Mouse (Mus musculus): ENCODE results near the gene Zfp92. TPM values are rescaled to one million over a fixed set of nuclear protein-coding genes. Genes with fewer than 3 reads are reported as not detected.

Zfp92 gene
- total RNA-seq, 2 experiments from 2014 or later = 2.1 to 2.9 TPM

- no peak for DNase-seq
Observed at GRCm38 (mm10) chrX:73474340-73475165, 63.7 kb downstream of the Zfp92 start.

DNA sequence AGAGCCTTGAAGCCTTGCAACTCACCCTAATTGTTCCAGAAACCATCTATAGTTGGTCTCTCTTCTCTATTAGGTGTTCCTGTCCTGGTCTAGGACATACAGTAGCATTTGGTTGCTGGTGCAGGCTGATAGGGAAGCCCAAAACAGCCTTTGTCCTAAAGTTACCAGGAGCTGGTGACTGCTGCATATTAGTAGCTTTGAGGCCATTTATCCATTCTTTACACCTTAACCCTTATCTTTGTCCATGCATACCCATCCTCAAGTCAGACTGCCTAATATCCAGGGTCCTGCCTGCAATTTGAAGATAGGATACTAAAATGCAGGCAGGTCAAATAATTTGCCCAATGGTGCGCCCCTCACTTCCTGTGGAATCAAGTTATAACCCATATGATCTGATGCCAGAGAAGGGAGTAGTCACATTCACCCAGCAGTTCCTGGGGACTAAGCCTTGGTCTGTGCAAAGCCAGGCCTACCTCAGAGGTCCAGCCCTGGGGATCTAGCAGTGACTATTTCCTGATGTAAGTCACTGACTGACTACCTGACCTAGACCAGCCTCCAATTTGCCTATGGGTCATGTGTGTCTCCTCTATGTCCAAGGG, 64.9 kb downstream of the Zfp92 start:
- DNase-seq = no peak

GRCm38 (mm10) chrX:73476621-73477020, 65.7 kb downstream of the Zfp92 start:
- no peak for DNase-seq

- DNase-seq = no peak
Observed at GRCm38 (mm10) chrX:73477500-73477899, 66.6 kb downstream of the Zfp92 start.

Other genes starting within 250 kb of the Zfp92 start
- gene Spin2d, start 234.1 kb upstream of the Zfp92 start, total RNA-seq (2021) = not detected
- gene Xlr3b, start 218.9 kb upstream of the Zfp92 start, total RNA-seq (2021) = 10 to 100 TPM in 1 of 2 experiments, 1 to 10 TPM in 1; 4.1 to 14.2 TPM
- gene Xlr4b, start 196.8 kb upstream of the Zfp92 start, total RNA-seq (2021) = 1 to 10 TPM in 1 of 2 experiments, under 1 TPM in 1; 0.37 to 4.8 TPM
- 10 to 100 TPM; 15.2 to 15.6 TPM for gene F8a, start 182.8 kb upstream of the Zfp92 start, total RNA-seq (2021)
- gene Xlr4c, start 168.0 kb upstream of the Zfp92 start, total RNA-seq (2021) = under 1 TPM in 1 of 2 experiments, not detected in 1; 0.73 TPM
- not detected for gene Xlr3c, start 145.7 kb upstream of the Zfp92 start, total RNA-seq (2021)
- gene Xlr5a, start 118.1 kb upstream of the Zfp92 start, total RNA-seq (2021) = under 1 TPM in 1 of 2 experiments, not detected in 1; 0.33 TPM
- gene Xlr5c, start 118.1 kb upstream of the Zfp92 start, total RNA-seq (2021) = not detected
- gene Gm45015, start 74.3 kb upstream of the Zfp92 start, total RNA-seq (2021) = not detected
- gene Zfp275, start 68.5 kb upstream of the Zfp92 start, total RNA-seq (2021) = 10 to 100 TPM; 11.4 to 11.5 TPM
- under 1 TPM in 1 of 2 experiments, not detected in 1; 0.15 TPM for gene Gm18336, start 12.4 kb upstream of the Zfp92 start, total RNA-seq (2021)
- not detected for gene Trex2, start 24.2 kb downstream of the Zfp92 start, total RNA-seq (2021)
- 1 to 10 TPM; 5.8 to 8.0 TPM for gene Haus7, start 47.9 kb downstream of the Zfp92 start, total RNA-seq (2021)
- gene Bgn, start 72.5 kb downstream of the Zfp92 start, total RNA-seq (2021) = 10 to 100 TPM; 15.5 to 19.3 TPM
- 100 to 1,000 TPM; 151 to 152 TPM for gene Atp2b3, start 92.0 kb downstream of the Zfp92 start, total RNA-seq (2021)
- under 1 TPM; 0.18 to 0.25 TPM for gene Dusp9, start 228.3 kb downstream of the Zfp92 start, total RNA-seq (2021)
- 100 to 1,000 TPM; 107 to 123 TPM for gene Pnck, start 249.0 kb downstream of the Zfp92 start, total RNA-seq (2021)

All from layer of hippocampus, postnatal 36 days (tissue).